Mouse (Mus musculus) adipocyte (in vitro differentiated cells): ENCODE measurements at regions not wholly inside any gene's neighbourhood (a gene's known extent, or its start where the extent isn't known, plus 50 kb on each side); places are given as distances from the start of the nearest gene placed in this dataset.

Experiments used
- DNase-seq: peaks from one replicate; pipeline ENCODE4 v3.0.0-alpha.2; 2016; ENCODE audit warnings: low spot score

GRCm38 (mm10) chr10:95085688-95086268 lies 141.1 kb upstream of the Plxnc1 start:
- no peak for DNase-seq

- DNase-seq: no peak
Observed at GRCm38 (mm10) chr10:95083341-95084148, 138.9 kb upstream of the Plxnc1 start.

- no peak for DNase-seq
Observed at GRCm38 (mm10) chr10:95082634-95083033, 138.0 kb upstream of the Plxnc1 start.

GRCm38 (mm10) chr10:95079979-95080378 lies 135.3 kb upstream of the Plxnc1 start:
- no peak for DNase-seq

- no peak for DNase-seq
Observed at GRCm38 (mm10) chr10:95076421-95076820, 131.8 kb upstream of the Plxnc1 start.

GRCm38 (mm10) chr10:95075897-95076296 lies 131.3 kb upstream of the Plxnc1 start:
- no peak for DNase-seq

GRCm38 (mm10) chr10:95074959-95075590 lies 130.4 kb upstream of the Plxnc1 start:
- peak; percentile 11 for DNase-seq

- no peak for DNase-seq
Observed at GRCm38 (mm10) chr10:95074381-95074780, 129.7 kb upstream of the Plxnc1 start.

- no peak for DNase-seq
Observed at GRCm38 (mm10) chr10:95067971-95068370, 123.3 kb upstream of the Plxnc1 start.

GRCm38 (mm10) chr10:95066774-95067173 lies 122.1 kb upstream of the Plxnc1 start:
- no peak for DNase-seq

GRCm38 (mm10) chr10:95059486-95060091 lies 115.0 kb upstream of the Plxnc1 start:
- no peak for DNase-seq

GRCm38 (mm10) chr10:95059078-95059477 lies 114.4 kb upstream of the Plxnc1 start:
- DNase-seq: no peak

- DNase-seq: no peak
Observed at GRCm38 (mm10) chr10:95057051-95057714, 112.5 kb upstream of the Plxnc1 start.

GRCm38 (mm10) chr10:95056541-95056940 lies 111.9 kb upstream of the Plxnc1 start:
- no peak for DNase-seq

GRCm38 (mm10) chr10:95054869-95055268 lies 110.2 kb upstream of the Plxnc1 start:
- no peak for DNase-seq

GRCm38 (mm10) chr10:95048790-95049189 lies 104.2 kb upstream of the Plxnc1 start:
- DNase-seq: no peak

GRCm38 (mm10) chr10:95043978-95044377 lies 99.3 kb upstream of the Plxnc1 start:
- DNase-seq: no peak

- DNase-seq: no peak
Observed at GRCm38 (mm10) chr10:95040258-95040895, 95.7 kb upstream of the Plxnc1 start.

GRCm38 (mm10) chr10:95036043-95036697 lies 91.5 kb upstream of the Plxnc1 start:
- DNase-seq: no peak

- DNase-seq: peak; percentile 12
Observed at GRCm38 (mm10) chr10:95035371-95035770, 90.7 kb upstream of the Plxnc1 start.

GRCm38 (mm10) chr10:95034566-95034965 lies 89.9 kb upstream of the Plxnc1 start:
- DNase-seq: no peak
